Mouse (Mus musculus) forebrain, embryonic 11.5 days (tissue): Measurements from ENCODE around the gene Reln. TPM values are rescaled to one million over a fixed set of nuclear protein-coding genes. Genes with fewer than 3 reads are reported as not detected.

ENCODE experiments used
- ATAC-seq: fragments of 200-750 bp; cut with Nextera tagmentation; replicated peaks from 2 replicates; pipeline ENCODE4 v1.8.0; 2017; ENCODE audit warnings: moderate TSS enrichment; ENCODE audit not compliant: low FRiP score
- DNase-seq: peaks from one replicate; pipeline ENCODE4 v3.0.0-alpha.2; 2017; ENCODE audit warnings: low spot score
- H3K27ac ChIP-seq: fragments of 300-500 bp; sonication (generic); 2 replicates; pipeline ENCODE4 v1.5.1; 2014; ENCODE audit warnings: low read depth, low read length
- H3K27me3 ChIP-seq: fragments of 300-500 bp; sonication (generic); 2 replicates; pipeline ENCODE4 v1.6.1; 2014; ENCODE audit warnings: mild to moderate bottlenecking, low read length, mixed read lengths; ENCODE audit not compliant: control insufficient read depth, insufficient read depth
- H3K36me3 ChIP-seq: fragments of 300-500 bp; sonication (generic); 2 replicates; pipeline ENCODE4 v1.6.1; 2014; ENCODE audit warnings: mild to moderate bottlenecking, low read length, moderate library complexity, mixed read lengths; ENCODE audit not compliant: control insufficient read depth, insufficient read depth
- H3K4me1 ChIP-seq: fragments of 300-500 bp; sonication (generic); replicated peaks from 2 replicates; pipeline ENCODE4 v1.6.1; 2014; ENCODE audit warnings: low read length, mixed read lengths; ENCODE audit not compliant: control insufficient read depth, insufficient read depth
- H3K4me2 ChIP-seq: fragments of 300-500 bp; sonication (generic); 2 replicates; pipeline ENCODE4 v1.6.1; 2014; ENCODE audit warnings: low read depth, mild to moderate bottlenecking, low read length, moderate library complexity, mixed read lengths; ENCODE audit not compliant: severe bottlenecking
- H3K4me3 ChIP-seq: fragments of 300-500 bp; sonication (generic); 2 replicates; pipeline ENCODE4 v1.5.1; 2014; ENCODE audit warnings: low read depth, low read length
- H3K9ac ChIP-seq: fragments of 300-500 bp; sonication (generic); 2 replicates; pipeline ENCODE4 v1.6.1; 2014; ENCODE audit warnings: low read length
- H3K9me3 ChIP-seq: fragments of 300-500 bp; sonication (generic); 2 replicates; pipeline ENCODE4 v1.6.1; 2016; ENCODE audit warnings: low read length, mixed read lengths; ENCODE audit not compliant: control insufficient read depth
- WGBS: fragments of 180-500 bp; shearing (Covaris S2); extraction: QIAGEN DNeasy Blood & Tissue Kit; methylation state at CpG from one replicate; pipeline ENCODE4 v1.1.7; 2014; 5-methylcytosine and 5-hydroxymethylcytosine counted together
- polyA plus RNA-seq: library from polyadenylated mRNA; unstranded; fragments of >200 nt; fragmentation: Nextera tagmentation; extraction: Ambion mirVana; gene quantifications from 2 replicates; pipeline ENCODE4 v1.2.1, GENCODE M21; 2014

The Reln gene
- 13.8 and 15.1 TPM in 2 replicates for polyA plus RNA-seq

DNA sequence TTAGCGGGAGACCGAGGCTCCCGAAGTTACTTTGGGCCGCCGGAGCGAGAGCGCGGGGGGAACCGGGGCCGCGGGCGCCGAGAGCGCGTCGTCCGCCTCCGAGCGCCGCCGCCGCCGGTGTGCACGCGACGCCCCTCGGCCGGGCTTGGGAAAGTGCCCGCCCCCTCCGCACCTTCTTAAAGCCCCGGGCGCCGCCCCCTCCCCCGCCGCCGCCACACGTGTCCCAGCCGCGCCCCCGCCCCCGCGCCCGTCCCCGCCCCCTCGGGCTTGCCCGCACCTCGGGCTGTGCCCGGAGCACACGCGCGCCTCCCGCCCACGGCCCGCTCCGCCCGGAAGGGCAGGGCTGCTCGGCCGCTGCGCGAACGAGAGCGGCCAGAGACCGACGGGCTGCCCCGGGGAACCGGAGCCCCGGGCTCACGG is at the start of gene Reln:
TSS of gene Reln (minus strand) at position 147 of the 420 bp plus-strand sequence.
- peak; percentile 84 for DNase-seq
- peak; percentile 89 for ATAC-seq
- Histone ChIP-seq H3K4me2 (peak within 1 kb of the TSS; percentile 99), H3K4me1 (peaks cover 4% of the 10 kb centered on the region), H3K36me3 (no peaks in the 10 kb centered on the region), H3K4me3 (peak within 1 kb of the TSS; percentile 54), H3K27ac (peak within 1 kb of the TSS; percentile 31; the same call in 1 of the 2 replicates), H3K9me3 (no peaks in the 10 kb centered on the region), H3K9ac (peak within 1 kb of the TSS; percentile 61), H3K27me3 (peaks cover 43% of the 10 kb centered on the region)
- 0% methylated on average over 60 of the region's 68 CpGs for WGBS

DNA sequence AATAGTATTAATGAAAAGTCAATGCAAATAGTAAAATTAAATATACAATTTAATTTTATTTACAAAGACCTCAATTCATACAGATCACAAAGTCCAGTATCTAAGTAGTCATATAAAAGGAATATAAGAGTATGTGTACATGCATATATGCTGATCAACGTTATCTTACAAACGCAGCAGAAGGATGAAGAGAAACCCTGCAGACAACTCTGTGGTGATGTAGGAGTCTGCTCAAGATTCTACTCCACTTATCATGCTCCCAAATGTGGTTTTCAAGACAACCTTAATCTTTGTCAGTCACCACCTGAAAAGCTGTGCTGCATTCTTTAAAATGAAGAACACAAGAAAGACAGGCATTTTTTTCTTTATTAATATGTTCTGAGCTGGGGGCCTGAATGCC is 44.0 kb upstream of the Reln start:
- H3K4me2 ChIP-seq, result no peak overlapping the region
- whole genome bisulfite sequencing, result 95% methylated on average over 2 of the region's 2 CpGs
- no peak for DNase-seq
- no peaks in the 10 kb centered on the region for H3K4me1 ChIP-seq
- H3K9ac ChIP-seq, result no peak overlapping the region
- H3K36me3 ChIP-seq, result no peaks in the 10 kb centered on the region
- no peaks in the 10 kb centered on the region for H3K27me3 ChIP-seq
- no peak for ATAC-seq
- no peak overlapping the region for H3K4me3 ChIP-seq
- no peaks in the 10 kb centered on the region for H3K9me3 ChIP-seq
- H3K27ac ChIP-seq, result no peak overlapping the region

GRCm38 (mm10) chr5:22360510-22360909 is 16.0 kb upstream of the Reln start:
- H3K4me3 ChIP-seq, result no peak overlapping the region
- no peaks in the 10 kb centered on the region for H3K9me3 ChIP-seq
- no peaks in the 10 kb centered on the region for H3K27me3 ChIP-seq
- no peak for ATAC-seq
- no peaks in the 10 kb centered on the region for H3K36me3 ChIP-seq
- no peak overlapping the region for H3K4me2 ChIP-seq
- no peak overlapping the region for H3K9ac ChIP-seq
- no peaks in the 10 kb centered on the region for H3K4me1 ChIP-seq
- 76% methylated on average over 9 of the region's 9 CpGs for WGBS
- no peak for DNase-seq
- no peak overlapping the region for H3K27ac ChIP-seq

- no peak for DNase-seq
Observed at GRCm38 (mm10) chr5:22348412-22348811, 3.9 kb upstream of the Reln start.

DNA sequence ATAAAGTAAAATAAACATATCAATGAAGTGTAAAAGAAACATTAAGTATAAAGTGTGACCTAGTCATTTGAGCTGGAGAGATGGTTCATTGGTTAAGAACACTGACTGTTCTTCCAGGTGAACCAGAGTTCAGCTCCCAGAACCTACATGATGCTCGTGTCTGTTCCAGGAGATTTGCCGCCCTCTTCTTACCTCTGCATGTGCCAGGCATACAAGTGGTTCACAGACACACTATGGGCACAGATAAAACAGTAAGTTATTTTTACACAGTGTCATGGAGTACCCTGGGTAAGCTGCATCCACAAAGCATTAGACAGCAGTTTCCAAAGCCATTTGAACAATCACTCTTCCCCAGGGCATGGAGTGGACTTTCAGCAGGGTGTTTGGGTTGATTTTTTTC is 3.2 kb upstream of the Reln start:
- Histone ChIP-seq H3K4me2 (no peak overlapping the region), H3K9ac (no peak overlapping the region), H3K27me3 (peaks cover 36% of the 10 kb centered on the region), H3K9me3 (no peaks in the 10 kb centered on the region), H3K36me3 (no peaks in the 10 kb centered on the region), H3K4me3 (no peak overlapping the region), H3K27ac (no peak overlapping the region), H3K4me1 (peaks cover 4% of the 10 kb centered on the region)
- DNase-seq (no peak), ATAC-seq (no peak)
- 88% methylated on average over 2 of the region's 2 CpGs for WGBS

More at GRCm38 (mm10) chr5:22348412-22348811, 3.9 kb upstream of the Reln start:
- 82% methylated on average over 3 of the region's 3 CpGs for WGBS
- ATAC-seq, result no peak
- H3K9ac ChIP-seq, result no peak overlapping the region
- H3K9me3 ChIP-seq, result no peaks in the 10 kb centered on the region
- no peak overlapping the region for H3K4me3 ChIP-seq
- H3K4me2 ChIP-seq, result no peak overlapping the region
- peaks cover 4% of the 10 kb centered on the region for H3K4me1 ChIP-seq
- peaks cover 32% of the 10 kb centered on the region for H3K27me3 ChIP-seq
- H3K27ac ChIP-seq, result no peak overlapping the region
- H3K36me3 ChIP-seq, result no peaks in the 10 kb centered on the region

DNA sequence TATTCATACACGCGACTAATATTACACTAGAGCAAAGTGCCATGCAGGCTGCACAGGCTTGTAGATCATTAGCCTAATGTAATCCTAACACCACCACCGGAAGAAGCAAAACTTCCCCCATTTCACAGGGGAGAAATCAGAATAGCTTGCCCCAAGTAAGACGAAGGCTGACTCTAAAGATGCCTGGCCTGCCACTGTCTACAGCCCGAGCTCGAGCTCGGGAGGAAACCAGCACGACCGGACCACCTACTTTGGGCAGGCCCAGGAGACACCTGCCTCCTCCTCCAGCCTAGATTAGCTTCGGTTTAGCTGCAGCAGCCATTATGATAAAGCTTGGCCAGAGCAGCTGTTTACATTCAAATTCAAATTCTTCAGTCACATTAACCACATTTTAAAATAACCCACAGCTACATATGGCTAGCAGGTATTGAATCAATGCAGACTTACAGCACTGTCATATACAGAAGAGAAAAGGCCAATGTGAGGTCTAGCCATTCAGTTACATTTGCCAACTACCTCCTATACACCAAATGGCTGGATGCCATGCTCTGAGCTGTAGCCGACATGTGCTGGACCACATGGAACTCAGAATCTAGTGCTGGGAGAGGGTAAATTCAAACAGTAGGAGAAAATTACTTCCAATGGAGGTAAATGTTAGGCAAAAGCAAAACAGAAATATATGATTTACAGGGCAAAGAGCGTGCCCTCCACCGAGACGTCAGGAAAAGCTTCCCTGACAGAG is 1.6 kb upstream of the Reln start:
- H3K27ac ChIP-seq, result no peak overlapping the region
- no peaks in the 10 kb centered on the region for H3K36me3 ChIP-seq
- ATAC-seq (no peak), DNase-seq (no peak)
- H3K9me3 ChIP-seq, result no peaks in the 10 kb centered on the region
- no peak overlapping the region for H3K4me3 ChIP-seq
- H3K4me1 ChIP-seq, result peaks cover 4% of the 10 kb centered on the region
- no peak overlapping the region; the same call in 1 of the 2 replicates for H3K4me2 ChIP-seq
- WGBS, result 34% methylated on average over 14 of the region's 14 CpGs
- H3K9ac ChIP-seq, result no peak overlapping the region
- H3K27me3 ChIP-seq, result peaks cover 43% of the 10 kb centered on the region

GRCm38 (mm10) chr5:22344976-22345651 is 612 bp upstream of the Reln start:
- Histone ChIP-seq H3K9me3 (no peaks in the 10 kb centered on the region), H3K4me3 (peak overlapping the region; percentile 54), H3K36me3 (no peaks in the 10 kb centered on the region), H3K27ac (peak overlapping the region; percentile 31; the same call in 1 of the 2 replicates), H3K4me1 (peaks cover 4% of the 10 kb centered on the region), H3K9ac (peak overlapping the region; percentile 61), H3K27me3 (peaks cover 43% of the 10 kb centered on the region), H3K4me2 (peak overlapping the region; percentile 99)
- peak; percentile 68 for ATAC-seq
- DNase-seq, result no peak
- 1% methylated on average over 42 of the region's 58 CpGs for WGBS

DNA sequence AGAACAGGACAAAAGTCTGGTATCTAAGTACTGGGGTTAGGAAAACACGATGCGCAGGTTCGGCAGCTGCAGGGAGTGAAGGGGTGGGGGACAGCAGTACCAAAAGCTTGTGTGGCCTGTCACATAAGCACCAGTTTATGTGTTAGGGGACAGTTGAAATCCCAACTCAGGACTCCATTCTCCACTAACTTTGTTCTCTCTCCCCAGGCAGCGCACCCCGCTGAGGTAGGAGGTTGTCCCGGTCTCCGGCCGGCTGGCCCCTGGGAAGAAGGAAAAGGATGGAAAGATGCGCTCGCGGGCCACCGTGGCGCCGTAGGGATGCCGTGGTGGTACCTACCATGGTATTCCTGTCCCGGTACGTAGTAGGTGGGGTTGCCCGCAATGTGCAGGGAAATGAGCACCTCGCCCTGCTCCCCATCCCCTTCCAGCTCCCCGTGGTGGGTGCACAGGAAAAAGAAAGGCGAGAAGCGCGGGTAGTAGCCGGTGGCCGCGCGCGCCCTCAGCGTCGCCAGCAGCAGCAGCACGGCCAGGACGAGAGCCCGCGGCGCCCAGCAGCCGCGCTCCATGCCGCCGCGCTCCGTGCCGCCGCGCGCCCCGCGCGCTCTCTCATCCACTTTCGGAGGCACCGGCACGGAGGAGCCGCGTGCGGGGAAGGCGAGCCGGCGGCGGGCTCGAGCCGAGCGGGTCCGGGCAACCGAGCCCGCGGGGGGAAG is 503 bp downstream of the Reln start:
- Histone ChIP-seq H3K4me1 (peaks cover 4% of the 10 kb centered on the region), H3K4me2 (peak overlapping the region; percentile 99), H3K27ac (no peak overlapping the region), H3K4me3 (peak overlapping the region; percentile 54), H3K27me3 (peaks cover 43% of the 10 kb centered on the region), H3K9me3 (no peaks in the 10 kb centered on the region), H3K9ac (peak overlapping the region; percentile 61), H3K36me3 (no peaks in the 10 kb centered on the region)
- DNase-seq (peak; percentile 67), ATAC-seq (peak; percentile 68)
- WGBS, result under 1% methylated on average over 54 of the region's 65 CpGs
